Mouse (Mus musculus) common myeloid progenitor, adult 5-6 weeks (primary cell): ENCODE measurements around the gene Tax1bp1. TPM values are rescaled to one million over a fixed set of nuclear protein-coding genes. Genes with fewer than 3 reads are reported as not detected.
A peak's percentile ranks its signal among the peaks of the same experiment; 100 is the strongest.

Source experiments
- ATAC-seq: replicated peaks from 2 replicates; pipeline ENCODE4 v1.8.0; 2016; ENCODE audit warnings: low read depth, mild to moderate bottlenecking, moderate TSS enrichment, inconsistent platforms; ENCODE audit not compliant: poor library complexity, severe bottlenecking
- total RNA-seq: library from RNA; stranded (forward); fragments of 200-1000, 187-1606 nt; gene quantifications from 2 replicates; pipeline ENCODE4 v1.2.3, GENCODE M21; 2017

Tax1bp1 gene
- total RNA-seq, 1 experiment from 2014 or later = 329 TPM

- no peak for ATAC-seq
Observed at GRCm38 (mm10) chr6:52699899-52700298, 13.6 kb upstream of the Tax1bp1 start.

GRCm38 (mm10) chr6:52703263-52703662, 10.3 kb upstream of the Tax1bp1 start:
- ATAC-seq = no peak

GRCm38 (mm10) chr6:52705280-52705679, 8.2 kb upstream of the Tax1bp1 start:
- ATAC-seq = no peak

- ATAC-seq = no peak
Observed at GRCm38 (mm10) chr6:52707815-52708214, 5.7 kb upstream of the Tax1bp1 start.

GRCm38 (mm10) chr6:52712563-52712962, 966 bp upstream of the Tax1bp1 start:
- ATAC-seq = no peak

- peak; percentile 65 for ATAC-seq
Observed at GRCm38 (mm10) chr6:52713897-52714509, 474 bp downstream of the Tax1bp1 start.

- ATAC-seq = no peak
Observed at GRCm38 (mm10) chr6:52717493-52718192, 4.1 kb downstream of the Tax1bp1 start.

GRCm38 (mm10) chr6:52724805-52725439, 11.4 kb downstream of the Tax1bp1 start:
- peak; percentile 71; the same call in 1 of the 2 replicates for ATAC-seq

- no peak for ATAC-seq
Observed at GRCm38 (mm10) chr6:52730338-52730737, 16.8 kb downstream of the Tax1bp1 start.

- ATAC-seq = no peak
Observed at GRCm38 (mm10) chr6:52734630-52735029, 21.1 kb downstream of the Tax1bp1 start.

GRCm38 (mm10) chr6:52752832-52753231, 39.3 kb downstream of the Tax1bp1 start:
- no peak for ATAC-seq

- no peak for ATAC-seq
Observed at GRCm38 (mm10) chr6:52765206-52765605, 51.7 kb downstream of the Tax1bp1 start.

GRCm38 (mm10) chr6:52770789-52771188, 57.3 kb downstream of the Tax1bp1 start:
- ATAC-seq = no peak

GRCm38 (mm10) chr6:52773132-52773531, 59.6 kb downstream of the Tax1bp1 start:
- ATAC-seq = no peak

- no peak for ATAC-seq
Observed at GRCm38 (mm10) chr6:52775350-52775749, 61.8 kb downstream of the Tax1bp1 start.

- ATAC-seq = no peak
Observed at GRCm38 (mm10) chr6:52775956-52776355, 62.4 kb downstream of the Tax1bp1 start.

- no peak for ATAC-seq
Observed at GRCm38 (mm10) chr6:52777034-52777433, 63.5 kb downstream of the Tax1bp1 start.

- ATAC-seq = no peak
Observed at GRCm38 (mm10) chr6:52778523-52778922, 65.0 kb downstream of the Tax1bp1 start.

GRCm38 (mm10) chr6:52779546-52779945, 66.0 kb downstream of the Tax1bp1 start:
- ATAC-seq = no peak

GRCm38 (mm10) chr6:52790316-52790715, 76.8 kb downstream of the Tax1bp1 start:
- no peak for ATAC-seq

- no peak for ATAC-seq
Observed at GRCm38 (mm10) chr6:52790781-52791180, 77.3 kb downstream of the Tax1bp1 start.
